Mouse (Mus musculus) stomach, postnatal 0 days (tissue): ENCODE data around the gene Tapbpl. TPM values are rescaled to one million over a fixed set of nuclear protein-coding genes. Genes with fewer than 3 reads are reported as not detected.

Experiments
- ATAC-seq: fragments of 200-750 bp; cut with Nextera tagmentation; 2 replicates; pipeline ENCODE4 v1.8.0; 2017; ENCODE audit not compliant: low FRiP score, low TSS enrichment
- DNase-seq: peaks from one replicate; pipeline ENCODE4 v3.0.0-alpha.2; 2016; ENCODE audit warnings: low spot score
- H3K27ac ChIP-seq: fragments of 300-500 bp; sonication (generic); replicated peaks from 2 replicates; pipeline ENCODE4 v1.5.1; 2014; ENCODE audit warnings: mild to moderate bottlenecking, control low read depth
- H3K27me3 ChIP-seq: fragments of 300-500 bp; sonication (generic); 2 replicates; pipeline ENCODE4 v1.6.1; 2014; ENCODE audit warnings: low read length; ENCODE audit not compliant: control insufficient read depth, insufficient read depth
- H3K36me3 ChIP-seq: fragments of 300-500 bp; sonication (generic); 2 replicates; pipeline ENCODE4 v1.6.1; 2014; ENCODE audit warnings: low read length, mixed read lengths; ENCODE audit not compliant: control insufficient read depth, insufficient read depth
- H3K4me1 ChIP-seq: fragments of 300-500 bp; sonication (generic); replicated peaks from 2 replicates; pipeline ENCODE4 v1.6.1; 2014; ENCODE audit warnings: antibody characterized with exemption; ENCODE audit not compliant: control insufficient read depth, insufficient read depth
- H3K4me2 ChIP-seq: fragments of 300-500 bp; sonication (generic); replicated peaks from 2 replicates; pipeline ENCODE4 v1.6.1; 2014; ENCODE audit warnings: low read depth, mild to moderate bottlenecking, control low read depth, moderate library complexity
- H3K4me3 ChIP-seq: fragments of 300-500 bp; sonication (generic); 2 replicates; pipeline ENCODE4 v1.5.1; 2014; ENCODE audit warnings: low read depth, low read length, control low read depth
- H3K9ac ChIP-seq: fragments of 300-500 bp; sonication (generic); 2 replicates; pipeline ENCODE4 v1.6.1; 2014; ENCODE audit warnings: mild to moderate bottlenecking, low read length, control low read depth, mixed read lengths
- H3K9me3 ChIP-seq: fragments of 300-500 bp; sonication (generic); 2 replicates; pipeline ENCODE4 v1.6.1; 2016; ENCODE audit warnings: low read length; ENCODE audit not compliant: control insufficient read depth
- CTCF ChIP-seq: IDR thresholded peaks from 2 replicates; pipeline ENCODE4 v1.5.1; 2016; ENCODE audit warnings: antibody characterized with exemption, low read depth, mild to moderate bottlenecking, moderate library complexity
- EP300 ChIP-seq: optimal IDR thresholded peaks from 2 replicates; pipeline ENCODE3; 2016; ENCODE audit warnings: antibody characterized with exemption
- WGBS: fragments of 180-500 bp; shearing (Covaris S2); extraction: QIAGEN DNeasy Blood & Tissue Kit; methylation state at CpG from one replicate; pipeline ENCODE4 v1.1.7; 2014; 5-methylcytosine and 5-hydroxymethylcytosine counted together
- polyA plus RNA-seq: library from polyadenylated mRNA; unstranded; fragments of >200 nt; fragmentation: Nextera tagmentation; extraction: Ambion mirVana; gene quantifications from 2 replicates; pipeline ENCODE4 v1.2.1, GENCODE M21; 2015

The Tapbpl gene
- polyA plus RNA-seq, 1 experiment from 2014 or later, result 8.6 TPM

DNA sequence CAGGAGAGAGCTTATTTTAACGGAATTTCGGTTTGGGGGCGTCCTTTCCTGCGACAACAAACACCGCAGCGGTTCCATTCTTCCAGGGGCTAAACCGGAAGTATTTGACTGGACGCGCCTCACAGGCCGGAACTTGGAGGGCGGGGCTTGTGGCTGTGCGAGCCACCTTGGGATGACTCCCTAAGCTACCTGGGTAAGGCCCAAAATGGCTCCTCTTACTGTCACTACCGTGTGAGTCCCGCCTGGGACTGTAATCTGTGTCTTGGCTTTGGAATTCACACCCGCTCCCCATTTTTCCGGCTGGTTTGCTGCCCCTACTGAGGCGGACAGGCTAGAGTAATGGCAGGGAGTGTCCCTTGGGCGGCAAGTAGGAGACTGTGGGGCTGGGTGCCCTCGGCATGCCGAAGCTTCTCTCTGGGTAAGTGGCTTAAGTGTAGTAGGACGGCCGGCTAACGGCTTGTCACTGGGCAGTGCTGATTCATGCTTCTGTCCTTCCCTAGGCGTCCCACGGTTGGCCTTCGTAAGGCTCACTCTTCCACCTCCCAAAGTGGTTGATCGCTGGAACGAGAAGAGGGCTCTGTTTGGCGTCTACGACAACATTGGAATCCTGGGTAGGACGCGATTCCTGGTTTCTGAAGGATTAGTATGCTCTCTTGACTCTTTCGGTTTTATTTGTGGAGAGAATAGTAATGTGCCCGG, 39.5 kb downstream of the Tapbpl start:
- H3K36me3 ChIP-seq, result 0 out of 2 replicates have a peak, but pooled peaks cover 3% of the 10 kb centered on the region
- 0 out of 2 replicates have a peak, but pooled peaks cover 3% of the 10 kb centered on the region for H3K4me1 ChIP-seq
- H3K4me2 ChIP-seq, result peak overlapping the region; percentile 77
- peak overlapping the region; percentile 65 for H3K4me3 ChIP-seq
- TF ChIP-seq EP300 (no peak), CTCF (no peak)
- H3K9me3 ChIP-seq, result no peaks in the 10 kb centered on the region
- no peaks in the 10 kb centered on the region for H3K27me3 ChIP-seq
- ATAC-seq (peak; percentile 95), DNase-seq (peak; percentile 94)
- peak overlapping the region; percentile 97 for H3K27ac ChIP-seq
- H3K9ac ChIP-seq, result peak overlapping the region; percentile 73
- WGBS, result under 1% methylated on average over 34 of the region's 34 CpGs

DNA sequence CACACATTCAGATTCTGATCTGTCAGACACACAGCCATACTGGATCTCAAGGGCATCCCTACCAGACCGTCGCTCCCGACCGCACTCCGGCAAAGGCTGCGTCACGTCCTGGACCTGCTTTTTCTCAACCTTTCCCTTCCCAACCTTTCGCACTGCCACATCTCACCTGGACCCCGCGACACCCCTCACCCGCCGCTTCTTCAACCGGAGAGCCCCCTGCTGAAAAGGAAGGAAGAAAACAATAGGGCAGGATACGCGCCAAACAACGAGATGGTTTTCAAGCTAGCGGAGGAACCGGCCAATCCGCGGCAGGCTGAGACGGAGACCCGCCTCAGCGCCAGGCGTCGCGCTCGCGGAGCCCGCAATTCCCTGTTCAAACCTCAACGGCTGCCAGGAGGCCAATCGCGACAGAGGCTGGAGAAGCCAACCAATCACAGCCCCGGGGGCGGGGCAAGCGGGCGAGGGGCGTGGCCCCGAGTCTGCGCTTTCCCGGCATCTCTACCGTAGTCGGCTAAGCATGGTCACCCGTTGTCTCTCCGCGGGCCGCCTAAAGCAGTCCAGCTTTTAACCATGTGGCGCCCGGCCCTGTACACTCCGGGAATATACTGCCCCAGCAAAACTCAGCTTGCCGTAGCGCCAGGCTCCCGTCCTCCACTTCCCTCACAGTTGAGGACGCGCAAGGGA, 40.2 kb downstream of the Tapbpl start, which contains the start of the genes Ncapd2 and Mrpl51:
Ncapd2 (minus strand) TSS at position 370 of the 684 bp plus-strand sequence.
Mrpl51 (plus strand) TSS at position 470 of the 684 bp plus-strand sequence.
- no peaks in the 10 kb centered on the region for H3K9me3 ChIP-seq
- H3K9ac ChIP-seq, result peak within 1 kb of the TSS; percentile 73
- 0 out of 2 replicates have a peak, but pooled peaks cover 3% of the 10 kb centered on the region for H3K4me1 ChIP-seq
- peak; percentile 97 for ATAC-seq
- WGBS, result under 1% methylated on average over 53 of the region's 54 CpGs
- H3K4me2 ChIP-seq, result peak within 1 kb of the TSS; percentile 77
- no peaks in the 10 kb centered on the region for H3K27me3 ChIP-seq
- peak within 1 kb of the TSS; percentile 65 for H3K4me3 ChIP-seq
- peak; percentile 57 for TF ChIP-seq CTCF
- no peak for TF ChIP-seq EP300
- peak within 1 kb of the TSS; percentile 97 for H3K27ac ChIP-seq
- peaks cover 6% of the 10 kb centered on the region; the same call in 1 of the 2 replicates for H3K36me3 ChIP-seq
- peak; percentile 98 for DNase-seq

- no peaks in the 10 kb centered on the region for H3K9me3 ChIP-seq
- H3K27me3 ChIP-seq, result no peaks in the 10 kb centered on the region
- H3K27ac ChIP-seq, result peak overlapping the region; percentile 74
- no peak for ATAC-seq
- no peak for DNase-seq
- peak overlapping the region; percentile 61 for H3K4me2 ChIP-seq
- H3K4me3 ChIP-seq, result peak overlapping the region; percentile 65
- peak overlapping the region; percentile 55 for H3K9ac ChIP-seq
- peaks cover 6% of the 10 kb centered on the region; the same call in 1 of the 2 replicates for H3K36me3 ChIP-seq
- 0 out of 2 replicates have a peak, but pooled peaks cover 3% of the 10 kb centered on the region for H3K4me1 ChIP-seq
- TF ChIP-seq CTCF, result no peak
- no peak for TF ChIP-seq EP300
Observed at GRCm38 (mm10) chr6:125190816-125191215, 40.8 kb downstream of the Tapbpl start.

GRCm38 (mm10) chr6:125186203-125186602, 45.5 kb downstream of the Tapbpl start:
- DNase-seq (no peak), ATAC-seq (no peak)
- no peak overlapping the region for H3K27ac ChIP-seq
- H3K4me2 ChIP-seq, result no peak overlapping the region
- no peaks in the 10 kb centered on the region for H3K9me3 ChIP-seq
- no peaks in the 10 kb centered on the region for H3K4me1 ChIP-seq
- no peak overlapping the region for H3K9ac ChIP-seq
- 93% methylated on average over 10 of the region's 10 CpGs for WGBS
- TF ChIP-seq EP300, result no peak
- TF ChIP-seq CTCF, result no peak
- no peak overlapping the region for H3K4me3 ChIP-seq
- peaks cover 24% of the 10 kb centered on the region for H3K36me3 ChIP-seq
- H3K27me3 ChIP-seq, result no peaks in the 10 kb centered on the region

DNA sequence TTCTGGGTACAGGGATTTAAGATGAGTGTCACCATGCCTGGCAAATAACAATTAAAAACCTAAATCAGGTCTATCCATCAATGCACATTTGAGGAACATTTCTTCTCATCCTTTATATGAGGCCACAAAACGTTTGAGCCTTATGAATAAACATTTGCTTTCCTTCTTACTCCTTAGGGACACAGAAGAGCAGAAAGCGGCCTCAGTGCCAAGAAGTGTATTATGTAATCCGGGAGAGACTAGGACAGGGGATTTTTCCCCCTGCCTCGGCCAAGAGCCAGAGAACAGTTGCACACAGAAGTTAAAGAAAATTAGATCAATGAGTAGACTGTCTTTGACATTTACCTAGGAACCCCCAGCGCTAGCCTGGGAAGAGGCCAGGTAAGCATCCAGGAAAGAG, 49.5 kb downstream of the Tapbpl start:
- no peaks in the 10 kb centered on the region for H3K4me1 ChIP-seq
- no peaks in the 10 kb centered on the region for H3K27me3 ChIP-seq
- TF ChIP-seq CTCF, result no peak
- TF ChIP-seq EP300, result no peak
- ATAC-seq, result no peak
- H3K27ac ChIP-seq, result no peak overlapping the region
- H3K4me2 ChIP-seq, result no peak overlapping the region
- H3K9me3 ChIP-seq, result no peaks in the 10 kb centered on the region
- WGBS, result 68% methylated on average over 5 of the region's 5 CpGs
- H3K4me3 ChIP-seq, result no peak overlapping the region
- no peak overlapping the region for H3K9ac ChIP-seq
- no peak for DNase-seq
- H3K36me3 ChIP-seq, result peaks cover 39% of the 10 kb centered on the region

DNA sequence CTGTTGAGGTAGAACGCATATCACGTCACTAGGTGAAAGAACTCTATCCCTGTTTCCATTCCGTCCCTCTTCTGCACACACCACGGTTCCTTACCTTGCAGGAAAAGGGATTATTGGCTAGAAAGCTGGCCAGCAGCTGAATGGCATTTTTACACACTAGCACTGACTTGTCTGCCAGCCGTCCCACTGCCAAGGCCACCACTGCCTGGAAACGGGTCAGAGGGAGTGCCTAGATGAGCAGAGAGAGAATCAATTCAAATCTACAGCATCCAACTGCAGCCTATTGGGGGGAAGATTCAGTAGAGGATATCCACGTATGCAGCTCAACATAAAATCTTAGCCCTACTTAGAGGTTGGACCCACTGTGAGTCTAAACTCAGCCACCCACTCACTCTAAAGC, 52.1 kb downstream of the Tapbpl start:
- WGBS, result 86% methylated on average over 7 of the region's 7 CpGs
- H3K4me1 ChIP-seq, result no peaks in the 10 kb centered on the region
- H3K4me3 ChIP-seq, result no peak overlapping the region
- H3K27ac ChIP-seq, result no peak overlapping the region
- DNase-seq (no peak), ATAC-seq (no peak)
- peaks cover 38% of the 10 kb centered on the region for H3K36me3 ChIP-seq
- TF ChIP-seq CTCF (no peak), EP300 (no peak)
- H3K9ac ChIP-seq, result no peak overlapping the region
- no peaks in the 10 kb centered on the region for H3K27me3 ChIP-seq
- H3K4me2 ChIP-seq, result no peak overlapping the region
- no peaks in the 10 kb centered on the region for H3K9me3 ChIP-seq
